Mouse (Mus musculus) kidney, embryonic 15.5 days (tissue): ENCODE measurements at regions not wholly inside any gene's neighbourhood (a gene's known extent, or its start where the extent isn't known, plus 50 kb on each side); places are given as distances from the start of the nearest gene placed in this dataset.
A peak's percentile ranks its signal among the peaks of the same experiment; 100 is the strongest.

Experiments used
- ATAC-seq: fragments of 200-750 bp; cut with Nextera tagmentation; replicated peaks from 2 replicates; pipeline ENCODE4 v1.8.0; 2017; ENCODE audit warnings: moderate TSS enrichment; ENCODE audit not compliant: low FRiP score
- H3K27ac ChIP-seq: fragments of 300-500 bp; sonication (generic); 2 replicates; pipeline ENCODE4 v1.5.1; 2015; ENCODE audit warnings: mild to moderate bottlenecking, inconsistent platforms
- H3K27me3 ChIP-seq: fragments of 300-500 bp; sonication (generic); 2 replicates; pipeline ENCODE4 v1.6.1; 2015; ENCODE audit warnings: inconsistent platforms
- H3K36me3 ChIP-seq: fragments of 300-500 bp; sonication (generic); 2 replicates; pipeline ENCODE4 v1.6.1; 2015; ENCODE audit warnings: inconsistent platforms
- H3K4me1 ChIP-seq: fragments of 300-500 bp; sonication (generic); 2 replicates; pipeline ENCODE4 v1.6.1; 2015; ENCODE audit warnings: inconsistent platforms
- H3K4me2 ChIP-seq: fragments of 300-500 bp; sonication (generic); 2 replicates; pipeline ENCODE4 v1.6.1; 2015; ENCODE audit warnings: moderate library complexity, mild to moderate bottlenecking, inconsistent platforms
- H3K4me3 ChIP-seq: fragments of 300-500 bp; sonication (generic); replicated peaks from 2 replicates; pipeline ENCODE4 v1.5.1; 2015; ENCODE audit warnings: mild to moderate bottlenecking, inconsistent platforms
- H3K9ac ChIP-seq: fragments of 300-500 bp; sonication (generic); 2 replicates; pipeline ENCODE4 v1.6.1; 2015; ENCODE audit warnings: mild to moderate bottlenecking, inconsistent platforms
- H3K9me3 ChIP-seq: fragments of 300-500 bp; sonication (generic); replicated peaks from 2 replicates; pipeline ENCODE4 v1.6.1; 2016; ENCODE audit warnings: inconsistent platforms
- WGBS: fragments of 180-500 bp; shearing (Covaris S2); methylation state at CpG from one replicate; pipeline ENCODE4 v1.1.7; 2015; ENCODE audit warnings: mixed read lengths; 5-methylcytosine and 5-hydroxymethylcytosine counted together

GRCm38 (mm10) chr2:115455593-115455992, 125.9 kb upstream of the BC052040 start:
- Histone ChIP-seq H3K4me2 (no peak overlapping the region), H3K4me3 (no peak overlapping the region), H3K36me3 (no peaks in the 10 kb centered on the region), H3K27me3 (no peaks in the 10 kb centered on the region), H3K9me3 (no peaks in the 10 kb centered on the region), H3K9ac (no peak overlapping the region), H3K4me1 (no peaks in the 10 kb centered on the region), H3K27ac (no peak overlapping the region)
- ATAC-seq: no peak
- WGBS: 56% methylated on average over 6 of the region's 6 CpGs

GRCm38 (mm10) chr2:115456372-115457022, 125.0 kb upstream of the BC052040 start:
- ATAC-seq: no peak
- Histone ChIP-seq H3K4me3 (no peak overlapping the region), H3K9me3 (no peaks in the 10 kb centered on the region), H3K4me1 (no peaks in the 10 kb centered on the region), H3K36me3 (no peaks in the 10 kb centered on the region), H3K9ac (no peak overlapping the region), H3K27me3 (no peaks in the 10 kb centered on the region), H3K4me2 (no peak overlapping the region), H3K27ac (no peak overlapping the region)
- WGBS: 72% methylated on average over 5 of the region's 5 CpGs

GRCm38 (mm10) chr2:115460028-115460881, 121.3 kb upstream of the BC052040 start:
- no peak overlapping the region for H3K4me3 ChIP-seq
- H3K27me3 ChIP-seq: no peaks in the 10 kb centered on the region
- H3K27ac ChIP-seq: no peak overlapping the region
- ATAC-seq: no peak
- no peaks in the 10 kb centered on the region for H3K4me1 ChIP-seq
- no peaks in the 10 kb centered on the region for H3K9me3 ChIP-seq
- WGBS: 80% methylated on average over 5 of the region's 5 CpGs
- H3K36me3 ChIP-seq: no peaks in the 10 kb centered on the region
- H3K9ac ChIP-seq: no peak overlapping the region
- H3K4me2 ChIP-seq: no peak overlapping the region

- Histone ChIP-seq H3K27me3 (no peaks in the 10 kb centered on the region), H3K9ac (no peak overlapping the region), H3K4me2 (no peak overlapping the region), H3K4me3 (no peak overlapping the region), H3K4me1 (no peaks in the 10 kb centered on the region), H3K36me3 (no peaks in the 10 kb centered on the region), H3K27ac (no peak overlapping the region), H3K9me3 (no peaks in the 10 kb centered on the region)
- 86% methylated on average over 1 of the region's 1 CpGs for WGBS
- ATAC-seq: no peak
Observed at GRCm38 (mm10) chr2:115460882-115461151, 120.7 kb upstream of the BC052040 start.

- Histone ChIP-seq H3K36me3 (no peaks in the 10 kb centered on the region), H3K9me3 (no peaks in the 10 kb centered on the region), H3K4me3 (no peak overlapping the region), H3K4me2 (no peak overlapping the region), H3K27ac (no peak overlapping the region), H3K4me1 (peaks cover 12% of the 10 kb centered on the region; the same call in 1 of the 2 replicates), H3K27me3 (no peaks in the 10 kb centered on the region), H3K9ac (no peak overlapping the region)
- no peak for ATAC-seq
- 62% methylated on average over 4 of the region's 4 CpGs for WGBS
Observed at GRCm38 (mm10) chr2:115466170-115466569, 115.3 kb upstream of the BC052040 start.

- no peak for ATAC-seq
- H3K27ac ChIP-seq: peak overlapping the region; percentile 45; the same call in 1 of the 2 replicates
- H3K27me3 ChIP-seq: no peaks in the 10 kb centered on the region
Observed at GRCm38 (mm10) chr2:115467107-115467745, 114.3 kb upstream of the BC052040 start.

GRCm38 (mm10) chr2:115467936-115468335, 113.6 kb upstream of the BC052040 start:
- Histone ChIP-seq H3K4me2 (no peak overlapping the region), H3K27ac (peak overlapping the region; percentile 78)
- 78% methylated on average over 6 of the region's 6 CpGs for WGBS

More at GRCm38 (mm10) chr2:115467107-115467745, 114.3 kb upstream of the BC052040 start:
- H3K4me3 ChIP-seq: no peak overlapping the region
- 82% methylated on average over 11 of the region's 11 CpGs for WGBS
- no peaks in the 10 kb centered on the region for H3K9me3 ChIP-seq
- no peak overlapping the region for H3K9ac ChIP-seq
- peaks cover 12% of the 10 kb centered on the region; the same call in 1 of the 2 replicates for H3K4me1 ChIP-seq
- no peak overlapping the region for H3K4me2 ChIP-seq
- H3K36me3 ChIP-seq: no peaks in the 10 kb centered on the region

GRCm38 (mm10) chr2:115468471-115468909, 113.0 kb upstream of the BC052040 start:
- Histone ChIP-seq H3K9me3 (no peaks in the 10 kb centered on the region), H3K4me3 (no peak overlapping the region), H3K4me1 (peaks cover 12% of the 10 kb centered on the region; the same call in 1 of the 2 replicates), H3K27me3 (no peaks in the 10 kb centered on the region), H3K27ac (peak overlapping the region; percentile 78), H3K4me2 (no peak overlapping the region), H3K9ac (no peak overlapping the region), H3K36me3 (no peaks in the 10 kb centered on the region)
- WGBS: 52% methylated on average over 7 of the region's 7 CpGs
- no peak for ATAC-seq

More at GRCm38 (mm10) chr2:115467936-115468335, 113.6 kb upstream of the BC052040 start:
- ATAC-seq: no peak
- Histone ChIP-seq H3K36me3 (no peaks in the 10 kb centered on the region), H3K4me3 (no peak overlapping the region), H3K4me1 (peaks cover 12% of the 10 kb centered on the region; the same call in 1 of the 2 replicates), H3K9me3 (no peaks in the 10 kb centered on the region), H3K9ac (no peak overlapping the region), H3K27me3 (no peaks in the 10 kb centered on the region)

- WGBS: 47% methylated on average over 6 of the region's 6 CpGs
- Histone ChIP-seq H3K4me1 (peaks cover 12% of the 10 kb centered on the region; the same call in 1 of the 2 replicates), H3K27ac (0 out of 2 replicates have a peak overlapping the region, but pooled peaks have one; percentile 32), H3K4me2 (no peak overlapping the region), H3K36me3 (no peaks in the 10 kb centered on the region), H3K4me3 (no peak overlapping the region), H3K9ac (no peak overlapping the region), H3K9me3 (no peaks in the 10 kb centered on the region), H3K27me3 (no peaks in the 10 kb centered on the region)
- peak; percentile 66 for ATAC-seq
Observed at GRCm38 (mm10) chr2:115469165-115469821, 112.2 kb upstream of the BC052040 start.

GRCm38 (mm10) chr2:115472393-115472792, 109.1 kb upstream of the BC052040 start:
- no peak for ATAC-seq
- Histone ChIP-seq H3K27me3 (no peaks in the 10 kb centered on the region), H3K4me2 (no peak overlapping the region), H3K9me3 (no peaks in the 10 kb centered on the region), H3K4me3 (no peak overlapping the region), H3K27ac (no peak overlapping the region), H3K9ac (no peak overlapping the region), H3K4me1 (peaks cover 12% of the 10 kb centered on the region; the same call in 1 of the 2 replicates), H3K36me3 (no peaks in the 10 kb centered on the region)
- WGBS: 77% methylated on average over 2 of the region's 2 CpGs

- peak; percentile 97 for ATAC-seq
- no peaks in the 10 kb centered on the region for H3K36me3 ChIP-seq
- H3K9ac ChIP-seq: no peak overlapping the region
- H3K4me3 ChIP-seq: no peak overlapping the region
- WGBS: 29% methylated on average over 13 of the region's 13 CpGs
- peak overlapping the region; percentile 36 for H3K4me2 ChIP-seq
- no peaks in the 10 kb centered on the region for H3K27me3 ChIP-seq
- H3K4me1 ChIP-seq: peaks cover 24% of the 10 kb centered on the region
- no peaks in the 10 kb centered on the region for H3K9me3 ChIP-seq
- H3K27ac ChIP-seq: peak overlapping the region; percentile 83
Observed at GRCm38 (mm10) chr2:115483418-115484288, 97.9 kb upstream of the BC052040 start.
